ENCODE assay signal across 8 mouse cellular contexts in genomic region chr16:57549061-57550037, GRCm38 (mm10). TPM values are rescaled to one million over a fixed set of nuclear protein-coding genes. Genes with fewer than 3 reads are reported as not detected.
DNase-seq lines count a peak whose midpoint lies in the region; ATAC-seq and TF ChIP-seq lines count a peak whose summit lies in the region.

No protein-coding gene starts in this region.

- peak overlapping the region; percentile 69 for H3K4me2 ChIP-seq in forebrain, embryonic 12.5 days
- H3K4me2 ChIP-seq in lung, embryonic 14.5 days = peak overlapping the region; percentile 85
- H3K4me2 ChIP-seq in neural tube, embryonic 15.5 days = peak overlapping the region; percentile 96

- intact Hi-C loops in heart, postnatal 10 days (cut with DNase I) = loop anchor here (5.0 kb wide), 3 partner anchors 62 to 152 kb away; no protein-coding TSS in a partner anchor

- H3K4me1 ChIP-seq in forebrain, embryonic 12.5 days = no peaks in the 10 kb centered on the region
- H3K4me1 ChIP-seq in lung, embryonic 14.5 days (ENCODE audit: insufficient read depth) = peaks cover 8% of the 10 kb centered on the region
- H3K4me1 ChIP-seq in neural tube, embryonic 15.5 days = peaks cover 8% of the 10 kb centered on the region; the same call in 1 of the 2 replicates

- no peaks in the 10 kb centered on the region for H3K36me3 ChIP-seq in forebrain, embryonic 12.5 days (replicated peaks)
- no peaks in the 10 kb centered on the region; the same call in 1 of the 2 replicates for H3K36me3 ChIP-seq in lung, embryonic 14.5 days (ENCODE audit: insufficient read depth)
- no peaks in the 10 kb centered on the region for H3K36me3 ChIP-seq in neural tube, embryonic 15.5 days

- 1% methylated on average over 62 of the region's 64 CpGs for WGBS in forebrain, embryonic 12.5 days
- WGBS in lung, embryonic 14.5 days = 2% methylated on average over 64 of the region's 64 CpGs
- 3% methylated on average over 62 of the region's 64 CpGs for WGBS in neural tube, embryonic 15.5 days

- DNase-seq in CD4-positive, CD25-positive, alpha-beta regulatory T cell, adult 2 months (ENCODE audit: low read depth, low spot score) = peak; percentile 84
- DNase-seq in adrenal gland, postnatal 36 days = peak; percentile 87 to 90
- peak; percentile 86 to 90 for DNase-seq in heart, postnatal 10 days
- peak; percentile 75 to 89 for DNase-seq in kidney, postnatal 36 days
- peak; percentile 92 for DNase-seq in lung, embryonic 14.5 days
- peak; percentile 50 to 51 for DNase-seq in thymus, adult 18-20 months

- no peak for TF ChIP-seq CTCF in lung, embryonic 14.5 days (IDR thresholded peaks at IDR 0.05; ENCODE audit: low read depth)

- no peak overlapping the region for H3K27ac ChIP-seq in forebrain, embryonic 12.5 days
- H3K27ac ChIP-seq in lung, embryonic 14.5 days (ENCODE audit: low read depth) = peak overlapping the region; percentile 80
- H3K27ac ChIP-seq in neural tube, embryonic 15.5 days (replicated peaks) = no peak overlapping the region

- no peaks in the 10 kb centered on the region; the same call in 1 of the 2 replicates for H3K27me3 ChIP-seq in forebrain, embryonic 12.5 days
- H3K27me3 ChIP-seq in lung, embryonic 14.5 days (ENCODE audit: insufficient read depth, low read length) = no peaks in the 10 kb centered on the region
- peaks cover 8% of the 10 kb centered on the region for H3K27me3 ChIP-seq in neural tube, embryonic 15.5 days (replicated peaks)

- peak overlapping the region; percentile 60 for H3K4me3 ChIP-seq in forebrain, embryonic 12.5 days (replicated peaks)
- peak overlapping the region; percentile 74 for H3K4me3 ChIP-seq in lung, embryonic 14.5 days (ENCODE audit: low read depth, low read length)
- peak overlapping the region; percentile 69 for H3K4me3 ChIP-seq in neural tube, embryonic 15.5 days (replicated peaks)

- no peaks in the 10 kb centered on the region for H3K9me3 ChIP-seq in forebrain, embryonic 12.5 days
- no peaks in the 10 kb centered on the region for H3K9me3 ChIP-seq in lung, embryonic 14.5 days (ENCODE audit: low read depth, low read length)
- H3K9me3 ChIP-seq in neural tube, embryonic 15.5 days (replicated peaks) = no peaks in the 10 kb centered on the region

- peak; percentile 97 for ATAC-seq in forebrain, embryonic 12.5 days (ENCODE audit: low FRiP score)
- ATAC-seq in lung, embryonic 14.5 days (ENCODE audit: insufficient read depth) = peak; percentile 98
- ATAC-seq in neural tube, embryonic 15.5 days (ENCODE audit: low FRiP score) = peak; percentile 97

- H3K9ac ChIP-seq in forebrain, embryonic 12.5 days = peak overlapping the region; percentile 73
- peak overlapping the region; percentile 93 for H3K9ac ChIP-seq in lung, embryonic 14.5 days
- H3K9ac ChIP-seq in neural tube, embryonic 15.5 days (replicated peaks) = peak overlapping the region; percentile 72

RNA-seq across cellular contexts. Expression of gene Cmss1, which starts 57.3 kb away (rescaled TPM):
- total RNA-seq in adrenal gland, postnatal 36 days (2021) = 10 to 100 TPM; 17.1 to 19.3 TPM
- 44.9 and 48.2 TPM in 2 replicates for polyA plus RNA-seq in forebrain, embryonic 12.5 days (2016; fragmentation: Nextera tagmentation; extraction: Ambion mirVana)
- total RNA-seq in heart, postnatal 10 days (2021) = 10 to 100 TPM; 38.5 to 39.4 TPM
- polyA plus RNA-seq in lung, embryonic 14.5 days (2014; fragmentation: Nextera tagmentation; extraction: Ambion mirVana) = 58.0 and 67.9 TPM in 2 replicates
- polyA plus RNA-seq in neural tube, embryonic 15.5 days (2015; fragmentation: Nextera tagmentation; extraction: Ambion mirVana) = 40.0 and 43.7 TPM in 2 replicates
